Mouse (Mus musculus) olfactory bulb, adult 2 months (tissue): ENCODE results near the gene Hacd4.

Experiments
- CTCF ChIP-seq: fragments of 200-500 bp; IDR thresholded peaks from 2 replicates; pipeline ENCODE4 v1.5.1; 2012; ENCODE audit warnings: low read depth, mild to moderate bottlenecking, low read length, moderate library complexity; ENCODE audit not compliant: insufficient read depth
- POLR2A ChIP-seq: fragments of 200-500 bp; IDR thresholded peaks from 2 replicates; pipeline ENCODE4 v1.6.1; 2012; ENCODE audit warnings: mild to moderate bottlenecking, low read depth, low read length, moderate library complexity; ENCODE audit not compliant: insufficient read depth

DNA sequence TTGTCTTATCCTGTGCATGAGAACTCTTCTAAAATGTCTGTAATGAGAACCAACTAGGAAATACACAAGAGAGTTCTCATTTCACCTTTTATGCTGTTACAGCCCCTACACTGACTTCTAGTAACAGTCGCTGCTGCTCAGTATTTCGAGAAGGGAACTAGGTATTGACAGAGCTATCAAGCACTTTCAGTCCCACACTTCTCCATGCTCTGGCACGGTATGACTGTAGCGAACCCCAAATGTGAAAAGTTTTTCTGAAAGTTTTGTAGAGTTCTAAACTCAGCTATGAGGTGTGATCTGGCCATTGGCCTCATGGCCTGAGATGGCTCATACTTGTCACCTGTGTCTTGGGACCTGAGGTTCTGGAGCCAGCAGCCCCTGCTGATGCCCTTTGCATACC lies 29.4 kb downstream of the Hacd4 start:
- TF ChIP-seq CTCF (no peak), POLR2A (no peak)
